Mouse (Mus musculus) intestine, embryonic 15.5 days (tissue): ENCODE data around the gene Lonp2. TPM values are rescaled to one million over a fixed set of nuclear protein-coding genes. Genes with fewer than 3 reads are reported as not detected.

Source experiments
- ATAC-seq: fragments of 200-750 bp; cut with Nextera tagmentation; 2 replicates; pipeline ENCODE4 v1.8.0; 2017; ENCODE audit warnings: moderate TSS enrichment, moderate library complexity
- H3K27ac ChIP-seq: fragments of 300-500 bp; sonication (generic); 2 replicates; pipeline ENCODE4 v1.5.1; 2015; ENCODE audit warnings: mild to moderate bottlenecking, inconsistent platforms
- H3K27me3 ChIP-seq: fragments of 300-500 bp; sonication (generic); replicated peaks from 2 replicates; pipeline ENCODE4 v1.6.1; 2015; ENCODE audit warnings: inconsistent platforms
- H3K36me3 ChIP-seq: fragments of 300-500 bp; sonication (generic); 2 replicates; pipeline ENCODE4 v1.6.1; 2015; ENCODE audit warnings: inconsistent platforms
- H3K4me1 ChIP-seq: fragments of 300-500 bp; sonication (generic); replicated peaks from 2 replicates; pipeline ENCODE4 v1.6.1; 2015; ENCODE audit warnings: inconsistent platforms
- H3K4me2 ChIP-seq: fragments of 300-500 bp; sonication (generic); replicated peaks from 2 replicates; pipeline ENCODE4 v1.6.1; 2015; ENCODE audit warnings: mild to moderate bottlenecking, inconsistent platforms
- H3K4me3 ChIP-seq: fragments of 300-500 bp; sonication (generic); replicated peaks from 2 replicates; pipeline ENCODE4 v1.5.1; 2015; ENCODE audit warnings: inconsistent platforms
- H3K9ac ChIP-seq: fragments of 300-500 bp; sonication (generic); 2 replicates; pipeline ENCODE4 v1.6.1; 2015; ENCODE audit warnings: inconsistent platforms
- H3K9me3 ChIP-seq: fragments of 300-500 bp; sonication (generic); 2 replicates; pipeline ENCODE4 v1.6.1; 2016; ENCODE audit warnings: inconsistent platforms
- WGBS: fragments of 180-500 bp; shearing (Covaris S2); methylation state at CpG from one replicate; pipeline ENCODE4 v1.1.7; 2015; 5-methylcytosine and 5-hydroxymethylcytosine counted together
- polyA plus RNA-seq: library from polyadenylated mRNA; unstranded; fragments of >200 nt; fragmentation: Nextera tagmentation; extraction: Ambion mirVana; gene quantifications from 2 replicates; pipeline ENCODE4 v1.2.1, GENCODE M21; 2015

Lonp2 gene
- polyA plus RNA-seq, 1 experiment from 2014 or later: 63.0 TPM

DNA sequence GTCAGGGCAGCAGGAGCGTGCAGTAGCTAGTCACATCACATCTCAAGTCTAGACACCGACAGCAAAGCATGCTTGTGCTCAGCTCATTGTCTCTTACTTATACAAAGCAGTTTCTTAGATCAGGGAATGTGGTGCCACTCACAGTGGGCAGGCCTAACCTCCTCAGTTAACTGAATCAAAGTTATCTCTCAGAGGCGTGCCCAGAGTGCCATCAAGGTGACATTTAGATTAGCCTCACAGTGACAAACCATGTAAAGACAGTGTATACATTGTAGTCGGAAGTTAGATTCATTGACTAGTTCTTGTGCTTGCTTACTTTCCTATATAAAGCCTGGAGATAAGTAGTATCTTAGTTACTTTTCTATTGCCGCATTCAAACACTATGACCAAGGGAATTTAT is 6.4 kb downstream of the Lonp2 start:
- no peak for ATAC-seq
- H3K9ac ChIP-seq: no peak overlapping the region
- H3K27me3 ChIP-seq: no peaks in the 10 kb centered on the region
- H3K4me3 ChIP-seq: no peak overlapping the region
- no peaks in the 10 kb centered on the region for H3K9me3 ChIP-seq
- WGBS: 82% methylated on average over 5 of the region's 5 CpGs
- peaks cover under 1% of the 10 kb centered on the region for H3K4me1 ChIP-seq
- H3K4me2 ChIP-seq: no peak overlapping the region
- H3K27ac ChIP-seq: no peak overlapping the region
- H3K36me3 ChIP-seq: no peaks in the 10 kb centered on the region

DNA sequence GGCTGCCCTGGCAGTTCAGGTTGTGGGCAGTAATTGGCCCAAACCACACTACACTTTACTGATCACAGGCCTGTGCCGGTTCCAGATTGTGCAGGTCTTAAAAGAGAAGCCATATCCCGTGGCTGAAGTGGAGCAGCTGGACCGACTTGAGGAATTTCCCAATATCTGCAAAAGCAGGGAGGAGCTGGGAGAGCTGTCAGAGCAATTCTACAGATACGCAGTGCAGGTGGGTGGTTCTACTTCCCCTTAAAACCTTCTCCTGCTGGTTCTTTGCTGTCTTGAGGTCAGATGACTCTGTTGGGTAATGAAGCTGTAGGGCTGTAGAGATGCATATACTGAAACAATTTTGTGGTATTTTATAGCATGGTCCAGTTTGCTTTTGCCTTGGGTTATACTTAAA is 7.6 kb downstream of the Lonp2 start:
- no peaks in the 10 kb centered on the region; the same call in 1 of the 2 replicates for H3K4me1 ChIP-seq
- no peak overlapping the region for H3K27ac ChIP-seq
- H3K36me3 ChIP-seq: no peaks in the 10 kb centered on the region
- no peaks in the 10 kb centered on the region for H3K9me3 ChIP-seq
- H3K4me3 ChIP-seq: no peak overlapping the region
- H3K9ac ChIP-seq: no peak overlapping the region
- 72% methylated on average over 4 of the region's 4 CpGs for WGBS
- ATAC-seq: no peak
- no peaks in the 10 kb centered on the region for H3K27me3 ChIP-seq
- H3K4me2 ChIP-seq: no peak overlapping the region

DNA sequence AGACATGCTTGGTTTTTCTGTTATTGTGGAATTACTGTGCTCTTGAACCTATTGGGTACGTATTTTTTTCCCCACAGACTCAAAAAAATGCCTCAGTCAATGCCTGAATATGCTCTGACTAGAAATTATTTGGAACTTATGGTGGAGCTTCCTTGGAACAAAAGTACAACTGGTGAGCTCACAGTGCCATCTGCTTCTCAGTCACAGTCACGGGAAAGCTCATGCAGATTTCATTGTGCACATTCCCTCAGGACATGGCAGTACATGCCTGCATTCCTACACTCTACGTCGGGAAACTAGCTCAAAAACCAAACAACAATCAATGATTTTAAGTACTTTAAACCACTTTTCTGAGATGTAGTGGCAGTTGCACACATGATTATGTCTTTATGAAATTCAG is 14.0 kb downstream of the Lonp2 start:
- Histone ChIP-seq H3K4me1 (no peaks in the 10 kb centered on the region), H3K9ac (no peak overlapping the region), H3K4me2 (no peak overlapping the region), H3K27me3 (no peaks in the 10 kb centered on the region), H3K9me3 (no peaks in the 10 kb centered on the region), H3K27ac (no peak overlapping the region), H3K36me3 (peaks cover 8% of the 10 kb centered on the region; the same call in 1 of the 2 replicates), H3K4me3 (no peak overlapping the region)
- no peak for ATAC-seq
- WGBS: 93% methylated on average over 4 of the region's 4 CpGs

DNA sequence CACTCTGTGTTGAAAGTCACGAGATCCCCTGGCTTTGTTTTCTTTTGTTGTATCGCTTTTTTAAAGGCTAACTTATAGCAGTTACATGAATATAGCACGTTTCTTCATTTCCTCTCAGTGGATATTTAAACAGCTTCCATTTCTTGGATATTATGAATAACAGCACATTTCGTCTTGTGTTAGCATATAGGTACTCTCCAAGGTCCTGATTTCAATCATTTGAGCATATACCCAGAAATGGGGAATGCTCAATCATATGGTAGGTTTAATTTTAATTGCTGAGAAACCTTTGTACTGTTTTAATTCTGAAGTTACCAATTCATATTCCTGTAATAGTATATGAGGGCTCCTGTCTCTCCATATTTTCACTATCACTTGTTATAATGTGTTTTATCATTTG is 15.1 kb downstream of the Lonp2 start:
- Histone ChIP-seq H3K27me3 (no peaks in the 10 kb centered on the region), H3K27ac (no peak overlapping the region), H3K9ac (no peak overlapping the region), H3K4me2 (no peak overlapping the region), H3K4me3 (no peak overlapping the region), H3K9me3 (no peaks in the 10 kb centered on the region), H3K4me1 (no peaks in the 10 kb centered on the region), H3K36me3 (peaks cover 8% of the 10 kb centered on the region; the same call in 1 of the 2 replicates)
- no peak for ATAC-seq
- WGBS: 83% methylated on average over 4 of the region's 4 CpGs

DNA sequence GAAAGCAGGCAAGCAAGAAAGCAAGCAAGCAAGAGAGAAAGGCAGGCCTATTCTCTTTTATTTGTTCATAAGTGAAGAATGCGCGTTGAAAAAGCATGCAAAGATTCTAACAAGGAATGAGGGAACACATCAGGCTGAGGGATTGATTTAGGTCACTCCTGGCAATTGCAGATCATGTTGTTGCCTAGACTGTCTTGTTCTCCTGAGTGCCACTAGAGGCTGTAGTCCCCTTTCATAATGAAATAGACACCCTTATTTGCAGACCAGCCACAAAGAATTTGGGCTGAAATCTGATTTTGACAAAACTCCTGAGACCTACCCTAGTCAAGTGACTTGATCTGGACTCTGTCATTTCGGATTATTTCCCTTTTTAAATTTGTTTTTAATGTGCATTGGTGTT is 18.8 kb downstream of the Lonp2 start:
- Histone ChIP-seq H3K9ac (no peak overlapping the region), H3K9me3 (no peaks in the 10 kb centered on the region), H3K4me3 (no peak overlapping the region), H3K4me2 (no peak overlapping the region), H3K27me3 (no peaks in the 10 kb centered on the region), H3K27ac (no peak overlapping the region), H3K36me3 (peaks cover 8% of the 10 kb centered on the region; the same call in 1 of the 2 replicates), H3K4me1 (no peaks in the 10 kb centered on the region)
- 85% methylated on average over 3 of the region's 3 CpGs for WGBS
- no peak for ATAC-seq

DNA sequence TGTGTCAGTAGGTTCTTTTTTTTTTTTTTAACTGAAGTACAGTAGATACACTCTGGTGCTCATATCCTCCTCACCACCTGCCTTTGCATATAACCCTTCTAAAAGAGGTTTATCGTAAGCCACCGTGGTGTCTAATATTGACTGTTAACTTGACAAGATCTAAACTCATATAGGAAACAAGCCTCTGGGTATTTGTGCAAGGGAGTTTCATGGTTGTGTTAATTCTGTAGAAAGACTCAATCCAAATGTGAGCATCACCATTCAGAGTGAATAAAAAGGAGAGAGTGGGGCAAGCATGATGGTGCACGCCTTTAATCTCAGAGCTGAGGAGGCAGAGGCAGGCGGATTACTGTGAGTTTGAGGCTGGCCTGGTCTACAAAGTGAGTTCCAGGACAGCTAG is 20.8 kb downstream of the Lonp2 start:
- Histone ChIP-seq H3K4me1 (no peaks in the 10 kb centered on the region), H3K4me3 (no peak overlapping the region), H3K4me2 (no peak overlapping the region), H3K36me3 (no peaks in the 10 kb centered on the region; the same call in 1 of the 2 replicates), H3K27ac (no peak overlapping the region), H3K27me3 (no peaks in the 10 kb centered on the region), H3K9me3 (no peaks in the 10 kb centered on the region), H3K9ac (no peak overlapping the region)
- ATAC-seq: no peak
- 94% methylated on average over 4 of the region's 4 CpGs for WGBS

DNA sequence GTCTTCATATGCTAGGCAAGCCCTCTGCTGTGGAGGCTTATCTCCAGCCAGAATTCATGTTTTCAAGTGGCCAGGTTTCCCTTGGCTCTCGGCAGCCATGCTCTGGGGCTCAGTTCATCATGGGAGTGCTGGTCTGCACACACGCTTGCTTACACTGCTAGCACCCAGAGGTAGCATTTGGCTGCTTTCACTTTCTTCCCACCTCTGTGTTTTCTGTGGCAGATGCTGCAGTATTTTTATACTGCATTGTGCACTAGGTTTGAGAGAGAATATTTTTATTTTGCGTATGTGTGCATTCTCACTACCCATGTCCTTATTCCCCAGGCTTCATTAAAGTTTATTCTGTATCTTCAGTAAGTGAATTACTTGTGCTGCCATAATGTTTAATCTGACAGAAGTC is 23.9 kb downstream of the Lonp2 start:
- H3K36me3 ChIP-seq: no peaks in the 10 kb centered on the region

DNA sequence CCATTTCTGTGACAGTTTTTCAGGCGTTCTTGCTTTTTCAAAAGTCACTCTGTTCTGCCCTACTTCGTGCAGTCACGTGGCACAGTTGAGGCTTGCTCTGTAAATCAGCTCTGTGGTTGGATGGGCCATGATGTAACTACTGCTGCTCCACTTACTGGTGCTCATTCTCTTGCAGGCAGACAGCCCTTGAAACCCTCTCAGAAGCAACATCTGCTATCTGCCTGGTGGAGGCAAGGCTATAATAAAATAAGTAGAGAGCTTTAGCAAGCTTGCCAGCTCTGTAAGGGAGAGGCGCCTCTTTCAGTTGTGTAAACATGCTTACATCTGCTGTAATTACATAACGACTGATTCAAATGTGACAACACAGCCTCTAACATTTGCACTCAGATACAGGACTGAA is 27.6 kb downstream of the Lonp2 start:
- no peaks in the 10 kb centered on the region for H3K9me3 ChIP-seq
- no peaks in the 10 kb centered on the region for H3K36me3 ChIP-seq
- ATAC-seq: 0 out of 2 replicates have a peak, but pooled peaks have one; percentile 45
- H3K27me3 ChIP-seq: no peaks in the 10 kb centered on the region
- H3K27ac ChIP-seq: no peak overlapping the region
- H3K4me2 ChIP-seq: no peak overlapping the region
- H3K4me3 ChIP-seq: no peak overlapping the region
- 71% methylated on average over 5 of the region's 5 CpGs for WGBS
- H3K9ac ChIP-seq: no peak overlapping the region
- no peaks in the 10 kb centered on the region for H3K4me1 ChIP-seq

More for the DNA sequence above, 23.9 kb downstream of the Lonp2 start:
- Histone ChIP-seq H3K9ac (no peak overlapping the region), H3K27me3 (no peaks in the 10 kb centered on the region), H3K4me3 (no peak overlapping the region), H3K27ac (no peak overlapping the region), H3K4me2 (no peak overlapping the region), H3K9me3 (no peaks in the 10 kb centered on the region), H3K4me1 (no peaks in the 10 kb centered on the region)
- no peak for ATAC-seq
- WGBS: 85% methylated on average over 3 of the region's 3 CpGs

DNA sequence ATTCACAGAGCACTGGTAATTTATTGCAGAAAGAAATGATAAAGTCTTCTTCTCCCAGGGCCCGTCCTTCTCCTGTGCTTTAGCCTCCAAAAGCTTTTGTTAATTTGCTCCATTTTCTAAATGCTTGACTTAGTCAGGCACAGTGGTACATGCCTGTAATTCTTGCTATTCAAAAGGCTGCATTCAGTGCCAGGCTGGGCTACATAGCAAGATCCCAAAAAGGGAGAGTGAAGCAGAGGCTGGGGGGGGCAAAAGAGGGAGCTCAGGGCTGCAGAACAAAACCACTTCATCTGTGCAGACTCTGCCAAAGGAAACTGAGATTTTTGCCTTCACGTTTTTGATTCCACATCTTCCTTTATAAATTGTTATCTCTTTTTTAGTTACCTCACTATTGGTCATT is 28.7 kb downstream of the Lonp2 start:
- H3K27me3 ChIP-seq: no peaks in the 10 kb centered on the region

DNA sequence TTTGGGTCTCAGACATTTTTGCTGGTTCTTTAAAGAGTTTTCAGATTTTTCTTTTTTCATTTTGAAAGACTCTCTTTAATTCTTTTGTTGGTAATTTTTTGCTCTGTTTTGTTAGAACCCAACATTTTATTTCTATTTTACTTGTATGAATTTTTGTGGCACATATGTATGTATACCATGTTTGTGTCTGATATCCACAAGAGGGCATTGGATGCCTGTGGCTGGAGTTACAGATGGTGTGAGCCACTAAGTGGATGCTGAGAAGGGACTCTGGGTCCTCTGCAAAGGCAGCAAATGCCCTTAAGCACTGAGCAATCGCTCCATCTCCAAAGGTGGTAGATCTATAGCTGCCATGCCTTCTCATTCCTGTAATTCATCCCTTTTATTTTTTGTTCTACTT is 30.7 kb downstream of the Lonp2 start:
- no peaks in the 10 kb centered on the region for H3K27me3 ChIP-seq
- 91% methylated on average over 1 of the region's 1 CpGs for WGBS
- peaks cover 3% of the 10 kb centered on the region; the same call in 1 of the 2 replicates for H3K36me3 ChIP-seq
- H3K4me1 ChIP-seq: no peaks in the 10 kb centered on the region
- ATAC-seq: no peak
- no peak overlapping the region for H3K4me3 ChIP-seq
- H3K9me3 ChIP-seq: no peaks in the 10 kb centered on the region
- H3K9ac ChIP-seq: no peak overlapping the region
- no peak overlapping the region for H3K4me2 ChIP-seq
- H3K27ac ChIP-seq: no peak overlapping the region

More for the DNA sequence above, 28.7 kb downstream of the Lonp2 start:
- no peaks in the 10 kb centered on the region for H3K4me1 ChIP-seq
- ATAC-seq: no peak
- WGBS: 87% methylated on average over 2 of the region's 2 CpGs
- no peak overlapping the region for H3K27ac ChIP-seq
- H3K9ac ChIP-seq: no peak overlapping the region
- no peaks in the 10 kb centered on the region for H3K36me3 ChIP-seq
- no peak overlapping the region for H3K4me3 ChIP-seq
- H3K9me3 ChIP-seq: no peaks in the 10 kb centered on the region
- H3K4me2 ChIP-seq: no peak overlapping the region

DNA sequence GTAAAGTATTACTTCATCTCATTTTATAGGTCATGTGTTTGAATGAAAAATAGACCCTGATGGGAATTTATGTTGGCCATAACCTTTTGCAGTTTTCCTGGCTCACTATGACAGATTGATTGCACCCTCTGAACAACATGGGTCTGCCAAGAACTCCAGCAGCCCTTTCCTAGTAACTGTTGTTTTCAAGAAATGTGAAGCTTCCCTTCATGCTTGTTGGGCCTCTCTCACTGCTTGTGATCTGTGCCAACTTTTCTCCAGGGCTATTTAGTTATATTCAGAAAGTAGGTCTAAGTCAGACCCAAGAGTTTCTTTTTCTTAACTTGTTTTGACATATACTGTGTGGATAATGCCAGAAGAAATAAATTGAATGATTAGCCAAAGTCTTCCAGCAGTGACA is 44.9 kb downstream of the Lonp2 start:
- Histone ChIP-seq H3K27ac (no peak overlapping the region), H3K36me3 (no peaks in the 10 kb centered on the region), H3K4me1 (no peaks in the 10 kb centered on the region), H3K9ac (no peak overlapping the region), H3K4me3 (no peak overlapping the region), H3K9me3 (no peaks in the 10 kb centered on the region), H3K27me3 (no peaks in the 10 kb centered on the region), H3K4me2 (no peak overlapping the region)
- ATAC-seq: peak; percentile 66

DNA sequence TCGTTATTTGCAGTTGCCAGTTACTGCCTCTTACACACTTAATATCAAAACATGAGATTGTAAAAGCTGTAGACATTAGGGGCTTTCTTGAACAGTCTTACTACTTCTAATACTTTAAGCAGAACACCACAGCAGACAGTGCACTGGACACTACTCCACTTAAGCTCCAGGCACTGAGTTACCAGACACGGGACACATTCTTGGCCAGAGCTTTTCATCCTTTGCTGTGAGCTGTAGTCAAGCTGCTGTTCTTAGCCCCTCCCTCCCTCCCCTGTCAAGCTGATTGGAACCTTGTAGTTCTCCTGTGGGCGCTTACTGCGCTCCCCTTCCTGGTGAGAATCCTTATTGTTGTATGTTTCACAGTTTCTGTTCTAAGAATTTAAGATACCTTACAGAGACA is 45.4 kb downstream of the Lonp2 start:
- Histone ChIP-seq H3K27me3 (no peaks in the 10 kb centered on the region), H3K36me3 (no peaks in the 10 kb centered on the region), H3K27ac (0 out of 2 replicates have a peak overlapping the region, but pooled peaks have one; percentile 34), H3K4me3 (no peak overlapping the region), H3K9ac (no peak overlapping the region), H3K4me2 (no peak overlapping the region), H3K4me1 (no peaks in the 10 kb centered on the region), H3K9me3 (no peaks in the 10 kb centered on the region)
- WGBS: 54% methylated on average over 4 of the region's 4 CpGs
- ATAC-seq: peak; percentile 81

DNA sequence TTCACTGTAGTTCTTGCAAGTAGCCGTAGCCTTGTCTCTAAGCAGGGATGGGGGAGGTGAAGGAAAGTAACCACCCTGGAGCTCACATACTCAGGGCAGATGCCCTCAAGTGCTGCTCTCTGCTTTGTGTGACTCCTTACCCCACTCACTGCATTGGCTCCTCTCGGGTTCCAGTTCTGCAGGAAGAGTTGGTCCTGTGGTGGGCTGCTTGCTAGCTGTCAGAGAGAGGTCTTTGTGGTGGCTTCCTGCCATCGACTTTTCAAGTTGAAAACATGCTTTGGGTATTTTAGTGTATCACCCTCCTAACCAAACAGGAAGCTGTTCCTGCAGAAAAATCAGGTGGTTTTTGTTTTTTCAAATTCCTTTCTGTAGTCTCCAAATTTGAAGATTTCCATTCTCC is 62.8 kb downstream of the Lonp2 start:
- Histone ChIP-seq H3K4me2 (no peak overlapping the region), H3K27me3 (no peaks in the 10 kb centered on the region), H3K27ac (no peak overlapping the region), H3K4me1 (no peaks in the 10 kb centered on the region), H3K36me3 (no peaks in the 10 kb centered on the region), H3K9me3 (no peaks in the 10 kb centered on the region), H3K9ac (no peak overlapping the region), H3K4me3 (no peak overlapping the region)
- ATAC-seq: no peak
- WGBS: 74% methylated on average over 3 of the region's 3 CpGs
